Mouse (Mus musculus) midbrain, embryonic 12.5 days (tissue): Measurements from ENCODE around the gene Spata16. TPM values are rescaled to one million over a fixed set of nuclear protein-coding genes. Genes with fewer than 3 reads are reported as not detected.

Experiments used
- ATAC-seq: fragments of 200-750 bp; cut with Nextera tagmentation; 2 replicates; pipeline ENCODE4 v1.8.0; 2017; ENCODE audit warnings: low read depth, moderate TSS enrichment, moderate library complexity; ENCODE audit not compliant: low FRiP score
- H3K27ac ChIP-seq: fragments of 300-500 bp; sonication (generic); replicated peaks from 2 replicates; pipeline ENCODE4 v1.5.1; 2016; ENCODE audit warnings: mild to moderate bottlenecking
- H3K27me3 ChIP-seq: fragments of 300-500 bp; sonication (generic); 2 replicates; pipeline ENCODE4 v1.6.1; 2016; ENCODE audit warnings: mild to moderate bottlenecking
- H3K36me3 ChIP-seq: fragments of 300-500 bp; sonication (generic); 2 replicates; pipeline ENCODE4 v1.6.1; 2016
- H3K4me1 ChIP-seq: fragments of 300-500 bp; sonication (generic); 2 replicates; pipeline ENCODE4 v1.6.1; 2016
- H3K4me2 ChIP-seq: fragments of 300-500 bp; sonication (generic); replicated peaks from 2 replicates; pipeline ENCODE4 v1.6.1; 2016; ENCODE audit warnings: mild to moderate bottlenecking, moderate library complexity
- H3K4me3 ChIP-seq: fragments of 300-500 bp; sonication (generic); 2 replicates; pipeline ENCODE4 v1.5.1; 2016; ENCODE audit warnings: mild to moderate bottlenecking
- H3K9ac ChIP-seq: fragments of 300-500 bp; sonication (generic); replicated peaks from 2 replicates; pipeline ENCODE4 v1.6.1; 2016; ENCODE audit warnings: mild to moderate bottlenecking, moderate library complexity
- H3K9me3 ChIP-seq: fragments of 300-500 bp; sonication (generic); 2 replicates; pipeline ENCODE4 v1.6.1; 2016; ENCODE audit warnings: mild to moderate bottlenecking
- whole genome bisulfite sequencing: fragments of 180-500 bp; shearing (Covaris S2); methylation state at CpG from one replicate; pipeline ENCODE4 v1.1.7; 2016; 5-methylcytosine and 5-hydroxymethylcytosine counted together
- polyA plus RNA-seq: library from polyadenylated mRNA; unstranded; fragments of >200 nt; fragmentation: Nextera tagmentation; extraction: Ambion mirVana; gene quantifications from 2 replicates; pipeline ENCODE4 v1.2.1, GENCODE M21; 2016

Spata16 gene
- polyA plus RNA-seq, 1 experiment from 2014 or later, result not detected

- Histone ChIP-seq H3K9ac (no peak overlapping the region), H3K4me3 (no peak overlapping the region), H3K27ac (no peak overlapping the region), H3K9me3 (no peaks in the 10 kb centered on the region), H3K4me1 (no peaks in the 10 kb centered on the region), H3K36me3 (no peaks in the 10 kb centered on the region), H3K4me2 (no peak overlapping the region), H3K27me3 (no peaks in the 10 kb centered on the region)
- no peak for ATAC-seq
- 79% methylated on average over 3 of the region's 3 CpGs for WGBS
Measured at GRCm38 (mm10) chr3:26924212-26924611, 286.8 kb downstream of the Spata16 start.

GRCm38 (mm10) chr3:26933079-26933478, 295.7 kb downstream of the Spata16 start:
- no peaks in the 10 kb centered on the region for H3K36me3 ChIP-seq
- H3K4me3 ChIP-seq, result no peak overlapping the region
- H3K4me2 ChIP-seq, result no peak overlapping the region
- no peaks in the 10 kb centered on the region for H3K9me3 ChIP-seq
- no peak for ATAC-seq
- no peak overlapping the region for H3K27ac ChIP-seq
- H3K9ac ChIP-seq, result no peak overlapping the region
- H3K4me1 ChIP-seq, result no peaks in the 10 kb centered on the region
- H3K27me3 ChIP-seq, result no peaks in the 10 kb centered on the region
- 92% methylated on average over 3 of the region's 3 CpGs for WGBS

- Histone ChIP-seq H3K9ac (no peak overlapping the region), H3K4me3 (no peak overlapping the region), H3K27me3 (no peaks in the 10 kb centered on the region), H3K36me3 (no peaks in the 10 kb centered on the region), H3K27ac (no peak overlapping the region), H3K9me3 (no peaks in the 10 kb centered on the region), H3K4me1 (no peaks in the 10 kb centered on the region), H3K4me2 (no peak overlapping the region)
- ATAC-seq, result no peak
- WGBS, result 74% methylated on average over 22 of the region's 22 CpGs
Measured at GRCm38 (mm10) chr3:26936897-26937590, 299.6 kb downstream of the Spata16 start.

- 83% methylated on average over 5 of the region's 5 CpGs for WGBS
- H3K4me3 ChIP-seq, result no peak overlapping the region
- H3K4me2 ChIP-seq, result no peak overlapping the region
- no peaks in the 10 kb centered on the region for H3K36me3 ChIP-seq
- H3K27ac ChIP-seq, result no peak overlapping the region
- H3K27me3 ChIP-seq, result no peaks in the 10 kb centered on the region
- H3K9me3 ChIP-seq, result no peaks in the 10 kb centered on the region
- ATAC-seq, result no peak
- no peaks in the 10 kb centered on the region for H3K4me1 ChIP-seq
- no peak overlapping the region for H3K9ac ChIP-seq
Measured at GRCm38 (mm10) chr3:26966776-26967175, 329.4 kb downstream of the Spata16 start.

GRCm38 (mm10) chr3:26968852-26969513, 331.6 kb downstream of the Spata16 start:
- 95% methylated on average over 3 of the region's 3 CpGs for WGBS
- no peak for ATAC-seq
- H3K27me3 ChIP-seq, result no peaks in the 10 kb centered on the region
- no peak overlapping the region for H3K4me2 ChIP-seq
- no peaks in the 10 kb centered on the region for H3K9me3 ChIP-seq
- no peaks in the 10 kb centered on the region for H3K4me1 ChIP-seq
- no peaks in the 10 kb centered on the region for H3K36me3 ChIP-seq
- H3K27ac ChIP-seq, result no peak overlapping the region
- H3K9ac ChIP-seq, result no peak overlapping the region
- no peak overlapping the region for H3K4me3 ChIP-seq

- Histone ChIP-seq H3K4me2 (no peak overlapping the region), H3K4me1 (no peaks in the 10 kb centered on the region), H3K27ac (no peak overlapping the region), H3K36me3 (no peaks in the 10 kb centered on the region), H3K9ac (no peak overlapping the region), H3K4me3 (no peak overlapping the region), H3K9me3 (no peaks in the 10 kb centered on the region), H3K27me3 (no peaks in the 10 kb centered on the region)
- 92% methylated on average over 3 of the region's 3 CpGs for WGBS
- no peak for ATAC-seq
Measured at GRCm38 (mm10) chr3:26970529-26970928, 333.1 kb downstream of the Spata16 start.

- Histone ChIP-seq H3K4me3 (no peak overlapping the region), H3K4me1 (no peaks in the 10 kb centered on the region), H3K27me3 (no peaks in the 10 kb centered on the region), H3K9ac (no peak overlapping the region), H3K4me2 (no peak overlapping the region), H3K9me3 (no peaks in the 10 kb centered on the region), H3K27ac (no peak overlapping the region), H3K36me3 (no peaks in the 10 kb centered on the region)
- 41% methylated on average over 1 of the region's 1 CpGs for whole genome bisulfite sequencing
- ATAC-seq, result no peak
Measured at GRCm38 (mm10) chr3:26971276-26971675, 333.9 kb downstream of the Spata16 start.

GRCm38 (mm10) chr3:26972105-26972504, 334.7 kb downstream of the Spata16 start:
- H3K27me3 ChIP-seq, result no peaks in the 10 kb centered on the region
- no peak overlapping the region for H3K4me2 ChIP-seq
- H3K4me3 ChIP-seq, result no peak overlapping the region
- no peaks in the 10 kb centered on the region for H3K4me1 ChIP-seq
- WGBS, result 22% methylated on average over 1 of the region's 1 CpGs
- H3K36me3 ChIP-seq, result no peaks in the 10 kb centered on the region
- no peak overlapping the region for H3K9ac ChIP-seq
- no peaks in the 10 kb centered on the region for H3K9me3 ChIP-seq
- no peak for ATAC-seq
- no peak overlapping the region for H3K27ac ChIP-seq

GRCm38 (mm10) chr3:26979603-26980002, 342.2 kb downstream of the Spata16 start:
- Histone ChIP-seq H3K4me3 (no peak overlapping the region), H3K27me3 (no peaks in the 10 kb centered on the region), H3K36me3 (no peaks in the 10 kb centered on the region), H3K9me3 (no peaks in the 10 kb centered on the region), H3K4me2 (no peak overlapping the region), H3K9ac (no peak overlapping the region), H3K27ac (no peak overlapping the region), H3K4me1 (no peaks in the 10 kb centered on the region)
- WGBS, result 96% methylated on average over 2 of the region's 2 CpGs
- ATAC-seq, result no peak

GRCm38 (mm10) chr3:26980371-26980770, 343.0 kb downstream of the Spata16 start:
- no peaks in the 10 kb centered on the region for H3K27me3 ChIP-seq
- no peak overlapping the region for H3K4me3 ChIP-seq
- no peaks in the 10 kb centered on the region for H3K4me1 ChIP-seq
- ATAC-seq, result no peak
- H3K36me3 ChIP-seq, result no peaks in the 10 kb centered on the region
- WGBS, result 80% methylated on average over 3 of the region's 3 CpGs
- no peak overlapping the region for H3K9ac ChIP-seq
- no peak overlapping the region for H3K27ac ChIP-seq
- H3K4me2 ChIP-seq, result no peak overlapping the region
- no peaks in the 10 kb centered on the region for H3K9me3 ChIP-seq

GRCm38 (mm10) chr3:26981979-26982623, 344.7 kb downstream of the Spata16 start:
- H3K4me1 ChIP-seq, result no peaks in the 10 kb centered on the region
- no peaks in the 10 kb centered on the region for H3K36me3 ChIP-seq
- H3K9me3 ChIP-seq, result no peaks in the 10 kb centered on the region
- H3K4me2 ChIP-seq, result no peak overlapping the region
- no peak overlapping the region for H3K4me3 ChIP-seq
- no peaks in the 10 kb centered on the region for H3K27me3 ChIP-seq
- no peak overlapping the region for H3K27ac ChIP-seq
- H3K9ac ChIP-seq, result no peak overlapping the region
- WGBS, result 86% methylated on average over 6 of the region's 6 CpGs
- ATAC-seq, result no peak

GRCm38 (mm10) chr3:26983749-26984148, 346.3 kb downstream of the Spata16 start:
- WGBS, result 94% methylated on average over 6 of the region's 6 CpGs
- Histone ChIP-seq H3K4me2 (no peak overlapping the region), H3K27ac (no peak overlapping the region), H3K27me3 (no peaks in the 10 kb centered on the region), H3K9ac (no peak overlapping the region), H3K9me3 (no peaks in the 10 kb centered on the region), H3K36me3 (no peaks in the 10 kb centered on the region), H3K4me1 (no peaks in the 10 kb centered on the region), H3K4me3 (no peak overlapping the region)
- no peak for ATAC-seq
